Mouse (Mus musculus) forelimb bud, embryonic 11.5 days (tissue): ENCODE data around the gene Errfi1.
"Not testable (repeated sequence)": the region's sequence is repeated elsewhere in the genome, so short reads cannot be mapped to it uniquely, and the experiment has no call there.

ENCODE experiments used
- DNase-seq: peaks from one replicate; pipeline ENCODE4 v3.0.0-alpha.2; 2012; ENCODE audit warnings: low read depth, low spot score

Errfi1 gene

GRCm38 (mm10) chr4:150879631-150880030 lies 25.9 kb downstream of the Errfi1 start:
- DNase-seq, result no peak

- no peak for DNase-seq
Observed at GRCm38 (mm10) chr4:150880364-150880763, 26.6 kb downstream of the Errfi1 start.

- DNase-seq, result no peak
Observed at GRCm38 (mm10) chr4:150882632-150883031, 28.9 kb downstream of the Errfi1 start.

GRCm38 (mm10) chr4:150887903-150888302 lies 34.2 kb downstream of the Errfi1 start:
- no peak for DNase-seq

GRCm38 (mm10) chr4:150888492-150888891 lies 34.8 kb downstream of the Errfi1 start:
- no peak for DNase-seq

GRCm38 (mm10) chr4:150889273-150889954 lies 35.7 kb downstream of the Errfi1 start:
- no peak for DNase-seq

- no peak for DNase-seq
Observed at GRCm38 (mm10) chr4:150889955-150890315, 36.2 kb downstream of the Errfi1 start.

GRCm38 (mm10) chr4:150891308-150891707 lies 37.6 kb downstream of the Errfi1 start:
- DNase-seq, result no peak

GRCm38 (mm10) chr4:150894718-150895501 lies 41.2 kb downstream of the Errfi1 start:
- DNase-seq, result no peak

GRCm38 (mm10) chr4:150896896-150897624 lies 43.3 kb downstream of the Errfi1 start:
- DNase-seq, result no peak

- DNase-seq, result peak; percentile 68
Observed at GRCm38 (mm10) chr4:150898716-150899365, 45.1 kb downstream of the Errfi1 start.

- DNase-seq, result no peak
Observed at GRCm38 (mm10) chr4:150900486-150900885, 46.8 kb downstream of the Errfi1 start.

GRCm38 (mm10) chr4:150901651-150902050 lies 47.9 kb downstream of the Errfi1 start:
- peak; percentile 71 for DNase-seq

GRCm38 (mm10) chr4:150902062-150902461 lies 48.3 kb downstream of the Errfi1 start:
- DNase-seq, result no peak

GRCm38 (mm10) chr4:150903091-150903742 lies 49.5 kb downstream of the Errfi1 start:
- no peak for DNase-seq

- no peak for DNase-seq
Observed at GRCm38 (mm10) chr4:150907099-150907498, 53.4 kb downstream of the Errfi1 start.

GRCm38 (mm10) chr4:150908512-150908911 lies 54.8 kb downstream of the Errfi1 start:
- DNase-seq, result not testable (repeated sequence)

- peak; percentile 99 for DNase-seq
Observed at GRCm38 (mm10) chr4:150909451-150910156, 55.9 kb downstream of the Errfi1 start.

- DNase-seq, result no peak
Observed at GRCm38 (mm10) chr4:150910164-150910951, 56.6 kb downstream of the Errfi1 start.

GRCm38 (mm10) chr4:150913743-150914142 lies 60.0 kb downstream of the Errfi1 start:
- no peak for DNase-seq
